Mouse (Mus musculus) thymus, adult 2 months (tissue): ENCODE data around the gene Parp11. TPM values are rescaled to one million over a fixed set of nuclear protein-coding genes. Genes with fewer than 3 reads are reported as not detected.

Source experiments
- DNase-seq: peaks from one replicate; pipeline ENCODE4 v3.0.0; 2021
- H3K27ac ChIP-seq: fragments of 200-500 bp; 2 replicates; pipeline ENCODE4 v1.5.1; 2012; ENCODE audit warnings: low read length, control low read depth; ENCODE audit not compliant: control insufficient read depth, insufficient read depth
- H3K27me3 ChIP-seq: fragments of 200-500 bp; 2 replicates; pipeline ENCODE4 v1.6.1; 2012; ENCODE audit warnings: mild to moderate bottlenecking, low read length, moderate library complexity, mixed read lengths; ENCODE audit not compliant: control insufficient read depth, insufficient read depth
- H3K36me3 ChIP-seq: fragments of 200-500 bp; 2 replicates; pipeline ENCODE4 v1.6.1; 2012; ENCODE audit warnings: mild to moderate bottlenecking, low read length, moderate library complexity; ENCODE audit not compliant: control insufficient read depth, insufficient read depth
- H3K4me1 ChIP-seq: fragments of 200-500 bp; replicated peaks from 2 replicates; pipeline ENCODE4 v1.6.1; 2012; ENCODE audit warnings: low read length; ENCODE audit not compliant: control insufficient read depth, insufficient read depth
- H3K4me3 ChIP-seq: fragments of 200-500 bp; 2 replicates; pipeline ENCODE4 v1.5.1; 2012; ENCODE audit warnings: mild to moderate bottlenecking, low read length, control low read depth, moderate library complexity; ENCODE audit not compliant: control insufficient read depth, insufficient read depth
- CTCF ChIP-seq: fragments of 200-500 bp; IDR thresholded peaks from 2 replicates; pipeline ENCODE4 v1.5.1; 2012; ENCODE audit warnings: mild to moderate bottlenecking, control low read depth, low read length, moderate library complexity, borderline replicate concordance; ENCODE audit not compliant: control insufficient read depth, poor library complexity, insufficient read depth; ENCODE audit errors: extremely low read depth
- POLR2A ChIP-seq: fragments of 200-500 bp; IDR thresholded peaks from 2 replicates; pipeline ENCODE4 v1.6.1; 2012; ENCODE audit warnings: mild to moderate bottlenecking, low read length, control low read depth, moderate library complexity; ENCODE audit not compliant: control insufficient read depth, poor library complexity, insufficient read depth; ENCODE audit errors: extremely low read depth
- WGBS: fragments of 180-500 bp; shearing (Covaris S2); methylation state at CpG from one replicate; pipeline ENCODE4 v1.1.7; 2018; 5-methylcytosine and 5-hydroxymethylcytosine counted together
- polyA plus RNA-seq: library from polyadenylated mRNA; depleted of rRNA; stranded (reverse); fragments of >200 nt; gene quantifications from 2 replicates; pipeline ENCODE4 v1.2.3, GENCODE M21; 2012

Parp11 gene
- polyA plus RNA-seq, 1 experiment = 50.7 TPM

DNA sequence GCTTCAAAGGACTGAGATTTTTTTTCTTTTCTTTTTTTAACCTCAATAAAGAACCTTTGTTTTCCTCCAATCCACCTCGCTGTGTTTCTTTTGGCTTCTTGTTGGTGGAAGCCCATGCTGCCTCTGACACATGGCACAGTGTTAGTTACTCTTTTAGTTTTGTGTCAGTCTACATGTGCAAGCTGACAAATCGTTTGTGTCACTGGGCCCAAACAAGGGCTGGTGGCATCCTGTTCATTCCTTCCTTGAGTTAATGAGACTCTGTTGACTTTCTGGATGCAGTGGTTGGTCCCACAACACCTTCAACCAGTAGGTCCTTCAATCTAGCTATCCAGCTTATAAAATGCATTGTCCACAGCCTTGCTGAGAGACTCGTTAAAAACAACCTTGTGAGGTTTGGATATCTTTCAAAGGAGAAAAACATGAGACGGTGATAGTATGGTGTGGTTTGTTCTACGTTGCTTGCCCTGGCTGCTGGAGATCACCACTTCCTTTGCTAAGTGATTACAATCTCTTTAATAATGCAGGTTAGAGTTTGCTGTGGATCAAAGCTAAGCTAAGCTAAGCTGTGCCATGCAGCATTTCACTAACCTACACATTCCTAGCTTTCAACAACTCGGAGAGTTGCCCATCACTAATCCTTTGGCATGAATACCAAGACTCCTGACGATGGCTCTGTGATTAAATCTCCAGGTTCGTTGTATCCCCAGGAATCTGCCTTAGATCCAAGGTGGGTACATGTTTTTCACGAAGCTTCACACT, 12.6 kb upstream of the Parp11 start:
- no peak for TF ChIP-seq CTCF
- Histone ChIP-seq H3K4me3 (no peak overlapping the region), H3K27ac (no peak overlapping the region), H3K4me1 (0 out of 2 replicates have a peak, but pooled peaks cover 2% of the 10 kb centered on the region), H3K36me3 (no peaks in the 10 kb centered on the region), H3K27me3 (no peaks in the 10 kb centered on the region)
- 42% methylated on average over 9 of the region's 9 CpGs for WGBS
- no peak for DNase-seq

GRCm38 (mm10) chr6:127434648-127434984, 12.0 kb upstream of the Parp11 start:
- Histone ChIP-seq H3K4me1 (0 out of 2 replicates have a peak, but pooled peaks cover 2% of the 10 kb centered on the region), H3K27ac (no peak overlapping the region), H3K27me3 (no peaks in the 10 kb centered on the region), H3K36me3 (no peaks in the 10 kb centered on the region), H3K4me3 (no peak overlapping the region)
- no peak for TF ChIP-seq CTCF
- no peak for TF ChIP-seq POLR2A
- no peak for DNase-seq
- 83% methylated on average over 4 of the region's 4 CpGs for WGBS

- no peak overlapping the region for H3K27ac ChIP-seq
- H3K36me3 ChIP-seq = no peaks in the 10 kb centered on the region
- H3K4me3 ChIP-seq = no peak overlapping the region
- WGBS = 96% methylated on average over 3 of the region's 3 CpGs
- DNase-seq = no peak
- TF ChIP-seq POLR2A = no peak
- no peak for TF ChIP-seq CTCF
- no peaks in the 10 kb centered on the region for H3K27me3 ChIP-seq
- H3K4me1 ChIP-seq = 0 out of 2 replicates have a peak, but pooled peaks cover 2% of the 10 kb centered on the region
Observed at GRCm38 (mm10) chr6:127439063-127439462, 7.6 kb upstream of the Parp11 start.

- no peak for TF ChIP-seq CTCF
- no peak for TF ChIP-seq POLR2A
- H3K27ac ChIP-seq = no peak overlapping the region
- 82% methylated on average over 5 of the region's 5 CpGs for WGBS
- H3K36me3 ChIP-seq = no peaks in the 10 kb centered on the region
- no peak overlapping the region for H3K4me3 ChIP-seq
- no peak for DNase-seq
- no peaks in the 10 kb centered on the region for H3K27me3 ChIP-seq
- H3K4me1 ChIP-seq = 0 out of 2 replicates have a peak, but pooled peaks cover under 1% of the 10 kb centered on the region
Observed at GRCm38 (mm10) chr6:127439540-127440195, 7.0 kb upstream of the Parp11 start.

GRCm38 (mm10) chr6:127440416-127441104, 6.1 kb upstream of the Parp11 start:
- no peaks in the 10 kb centered on the region for H3K27me3 ChIP-seq
- no peak overlapping the region for H3K4me3 ChIP-seq
- no peaks in the 10 kb centered on the region for H3K4me1 ChIP-seq
- no peak overlapping the region for H3K27ac ChIP-seq
- 92% methylated on average over 14 of the region's 14 CpGs for WGBS
- no peaks in the 10 kb centered on the region for H3K36me3 ChIP-seq
- TF ChIP-seq POLR2A (no peak), CTCF (no peak)
- no peak for DNase-seq

DNA sequence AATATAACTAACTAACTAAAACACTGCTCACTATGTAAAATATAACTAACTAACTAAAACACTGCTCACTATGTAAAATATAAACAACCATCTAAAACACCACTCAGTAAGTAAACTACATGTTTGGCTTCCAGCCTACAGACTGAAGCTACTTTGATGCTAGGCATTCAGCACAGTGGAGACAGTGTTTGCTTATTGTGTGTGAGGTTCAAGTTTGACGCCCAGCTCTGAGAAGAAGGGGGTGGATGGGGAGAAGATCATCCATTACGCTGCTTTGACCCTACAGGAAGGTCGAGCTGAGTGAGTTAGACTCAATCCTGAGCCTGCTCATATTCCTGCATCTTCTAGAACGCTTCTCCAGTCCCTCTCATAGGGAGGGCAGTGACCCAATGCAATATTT, 4.1 kb upstream of the Parp11 start:
- DNase-seq = no peak
- 86% methylated on average over 4 of the region's 4 CpGs for WGBS
- Histone ChIP-seq H3K27me3 (no peaks in the 10 kb centered on the region), H3K27ac (no peak overlapping the region), H3K4me3 (no peak overlapping the region), H3K36me3 (no peaks in the 10 kb centered on the region), H3K4me1 (peaks cover 4% of the 10 kb centered on the region; the same call in 1 of the 2 replicates)
- TF ChIP-seq POLR2A = no peak
- no peak for TF ChIP-seq CTCF

GRCm38 (mm10) chr6:127443910-127444309, 2.7 kb upstream of the Parp11 start:
- TF ChIP-seq POLR2A = no peak
- no peak for TF ChIP-seq CTCF
- H3K27me3 ChIP-seq = no peaks in the 10 kb centered on the region
- H3K27ac ChIP-seq = no peak overlapping the region
- no peak for DNase-seq
- WGBS = 89% methylated on average over 2 of the region's 2 CpGs
- peaks cover 7% of the 10 kb centered on the region for H3K4me1 ChIP-seq
- no peak overlapping the region for H3K4me3 ChIP-seq
- no peaks in the 10 kb centered on the region for H3K36me3 ChIP-seq
